Mouse (Mus musculus): ENCODE measurements at regions not wholly inside any gene's neighbourhood (a gene's known extent, or its start where the extent isn't known, plus 50 kb on each side); places are given as distances from the start of the nearest gene placed in this dataset.

- no peak for DNase-seq (ENCODE audit: low read depth)
Observed at GRCm38 (mm10) chr1:184536311-184537200, 195.9 kb downstream of the Hlx start.

GRCm38 (mm10) chr1:184535691-184536090 is 196.7 kb downstream of the Hlx start:
- DNase-seq (ENCODE audit: low read depth): no peak

GRCm38 (mm10) chr1:184534511-184534910 is 197.9 kb downstream of the Hlx start:
- DNase-seq (ENCODE audit: low read depth): no peak

- DNase-seq (ENCODE audit: low read depth): no peak
Observed at GRCm38 (mm10) chr1:184533870-184534269, 198.5 kb downstream of the Hlx start.

- no peak for DNase-seq (ENCODE audit: low read depth)
Observed at GRCm38 (mm10) chr1:184532488-184533055, 199.8 kb downstream of the Hlx start.

- no peak for DNase-seq (ENCODE audit: low read depth)
Observed at GRCm38 (mm10) chr1:184530606-184531320, 201.7 kb downstream of the Hlx start.

- DNase-seq (ENCODE audit: low read depth): no peak
Observed at GRCm38 (mm10) chr1:184525740-184526139, 206.7 kb downstream of the Hlx start.

GRCm38 (mm10) chr1:184519551-184519950 is 212.9 kb downstream of the Hlx start:
- DNase-seq (ENCODE audit: low read depth): no peak

GRCm38 (mm10) chr1:184504663-184505062 is 227.8 kb downstream of the Hlx start:
- peak; percentile 8 for DNase-seq (ENCODE audit: low read depth)

- DNase-seq (ENCODE audit: low read depth): no peak
Observed at GRCm38 (mm10) chr1:184503827-184504355, 228.5 kb downstream of the Hlx start.

GRCm38 (mm10) chr1:184500702-184501101 is 231.7 kb downstream of the Hlx start:
- DNase-seq (ENCODE audit: low read depth): no peak

- DNase-seq (ENCODE audit: low read depth): no peak
Observed at GRCm38 (mm10) chr1:184498909-184499525, 233.4 kb downstream of the Hlx start.

GRCm38 (mm10) chr1:184497007-184497406 is 235.4 kb downstream of the Hlx start:
- no peak for DNase-seq (ENCODE audit: low read depth)

- DNase-seq (ENCODE audit: low read depth): no peak
Observed at GRCm38 (mm10) chr1:184493811-184494210, 238.6 kb downstream of the Hlx start.

GRCm38 (mm10) chr1:184492115-184492514 is 240.3 kb downstream of the Hlx start:
- no peak for DNase-seq (ENCODE audit: low read depth)

- no peak for DNase-seq (ENCODE audit: low read depth)
Observed at GRCm38 (mm10) chr1:184491252-184491651, 241.2 kb downstream of the Hlx start.

GRCm38 (mm10) chr1:184487409-184487808 is 245.0 kb downstream of the Hlx start:
- no peak for DNase-seq (ENCODE audit: low read depth)

- no peak for DNase-seq (ENCODE audit: low read depth)
Observed at GRCm38 (mm10) chr1:184484801-184485200, 247.6 kb downstream of the Hlx start.

- DNase-seq (ENCODE audit: low read depth): no peak
Observed at GRCm38 (mm10) chr1:184483371-184483770, 249.0 kb downstream of the Hlx start.

GRCm38 (mm10) chr1:184482026-184482425 is 250.4 kb downstream of the Hlx start:
- no peak for DNase-seq (ENCODE audit: low read depth)

- DNase-seq (ENCODE audit: low read depth): no peak
Observed at GRCm38 (mm10) chr1:184480571-184481220, 251.7 kb downstream of the Hlx start.
